Mouse (Mus musculus) kidney, embryonic 15.5 days (tissue): ENCODE data around the gene Pdlim5. TPM values are rescaled to one million over a fixed set of nuclear protein-coding genes. Genes with fewer than 3 reads are reported as not detected.

Experiments used
- ATAC-seq: fragments of 200-750 bp; cut with Nextera tagmentation; replicated peaks from 2 replicates; pipeline ENCODE4 v1.8.0; 2017; ENCODE audit warnings: moderate TSS enrichment; ENCODE audit not compliant: low FRiP score
- H3K27ac ChIP-seq: fragments of 300-500 bp; sonication (generic); 2 replicates; pipeline ENCODE4 v1.5.1; 2015; ENCODE audit warnings: mild to moderate bottlenecking, inconsistent platforms
- H3K27me3 ChIP-seq: fragments of 300-500 bp; sonication (generic); 2 replicates; pipeline ENCODE4 v1.6.1; 2015; ENCODE audit warnings: inconsistent platforms
- H3K36me3 ChIP-seq: fragments of 300-500 bp; sonication (generic); 2 replicates; pipeline ENCODE4 v1.6.1; 2015; ENCODE audit warnings: inconsistent platforms
- H3K4me1 ChIP-seq: fragments of 300-500 bp; sonication (generic); 2 replicates; pipeline ENCODE4 v1.6.1; 2015; ENCODE audit warnings: inconsistent platforms
- H3K4me2 ChIP-seq: fragments of 300-500 bp; sonication (generic); 2 replicates; pipeline ENCODE4 v1.6.1; 2015; ENCODE audit warnings: moderate library complexity, mild to moderate bottlenecking, inconsistent platforms
- H3K4me3 ChIP-seq: fragments of 300-500 bp; sonication (generic); replicated peaks from 2 replicates; pipeline ENCODE4 v1.5.1; 2015; ENCODE audit warnings: mild to moderate bottlenecking, inconsistent platforms
- H3K9ac ChIP-seq: fragments of 300-500 bp; sonication (generic); 2 replicates; pipeline ENCODE4 v1.6.1; 2015; ENCODE audit warnings: mild to moderate bottlenecking, inconsistent platforms
- H3K9me3 ChIP-seq: fragments of 300-500 bp; sonication (generic); replicated peaks from 2 replicates; pipeline ENCODE4 v1.6.1; 2016; ENCODE audit warnings: inconsistent platforms
- WGBS: fragments of 180-500 bp; shearing (Covaris S2); methylation state at CpG from one replicate; pipeline ENCODE4 v1.1.7; 2015; ENCODE audit warnings: mixed read lengths; 5-methylcytosine and 5-hydroxymethylcytosine counted together
- polyA plus RNA-seq: library from polyadenylated mRNA; unstranded; fragments of >200 nt; fragmentation: Nextera tagmentation; extraction: Ambion mirVana; gene quantifications from 2 replicates; pipeline ENCODE4 v1.2.1, GENCODE M21; 2015

The Pdlim5 gene
- polyA plus RNA-seq, 1 experiment from 2014 or later = 46.6 TPM

DNA sequence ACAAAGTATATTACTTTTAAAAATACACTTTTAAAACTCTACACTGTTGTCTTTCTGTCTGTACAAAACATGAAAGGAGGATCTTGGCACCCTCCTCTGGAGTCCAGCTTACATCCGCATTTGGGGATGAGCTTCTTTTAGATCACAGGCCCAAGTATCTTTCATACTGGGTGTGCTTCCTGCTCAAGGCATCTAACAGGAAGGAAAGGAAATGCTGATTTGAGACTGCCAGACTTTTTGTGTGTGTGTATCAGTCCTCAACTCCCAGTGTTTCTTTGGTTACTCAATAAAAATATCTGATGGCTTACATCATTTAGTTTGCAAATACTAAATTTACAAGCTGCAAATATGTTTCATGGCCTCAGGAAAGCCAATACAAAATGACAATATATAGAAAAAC is 42.3 kb downstream of the Pdlim5 start:
- Histone ChIP-seq H3K4me2 (no peak overlapping the region), H3K27me3 (no peaks in the 10 kb centered on the region), H3K4me1 (0 out of 2 replicates have a peak, but pooled peaks cover 5% of the 10 kb centered on the region), H3K36me3 (peaks cover 17% of the 10 kb centered on the region), H3K9me3 (no peaks in the 10 kb centered on the region), H3K4me3 (no peak overlapping the region), H3K27ac (no peak overlapping the region), H3K9ac (no peak overlapping the region)
- ATAC-seq = no peak
- 80% methylated on average over 1 of the region's 1 CpGs for WGBS

- Histone ChIP-seq H3K4me3 (no peak overlapping the region), H3K4me1 (0 out of 2 replicates have a peak, but pooled peaks cover 5% of the 10 kb centered on the region), H3K36me3 (peaks cover 21% of the 10 kb centered on the region), H3K9ac (no peak overlapping the region), H3K4me2 (no peak overlapping the region), H3K9me3 (no peaks in the 10 kb centered on the region), H3K27me3 (no peaks in the 10 kb centered on the region), H3K27ac (no peak overlapping the region)
- ATAC-seq = no peak
- 78% methylated on average over 3 of the region's 3 CpGs for WGBS
Measured at GRCm38 (mm10) chr3:142350513-142350912, 45.0 kb downstream of the Pdlim5 start.

DNA sequence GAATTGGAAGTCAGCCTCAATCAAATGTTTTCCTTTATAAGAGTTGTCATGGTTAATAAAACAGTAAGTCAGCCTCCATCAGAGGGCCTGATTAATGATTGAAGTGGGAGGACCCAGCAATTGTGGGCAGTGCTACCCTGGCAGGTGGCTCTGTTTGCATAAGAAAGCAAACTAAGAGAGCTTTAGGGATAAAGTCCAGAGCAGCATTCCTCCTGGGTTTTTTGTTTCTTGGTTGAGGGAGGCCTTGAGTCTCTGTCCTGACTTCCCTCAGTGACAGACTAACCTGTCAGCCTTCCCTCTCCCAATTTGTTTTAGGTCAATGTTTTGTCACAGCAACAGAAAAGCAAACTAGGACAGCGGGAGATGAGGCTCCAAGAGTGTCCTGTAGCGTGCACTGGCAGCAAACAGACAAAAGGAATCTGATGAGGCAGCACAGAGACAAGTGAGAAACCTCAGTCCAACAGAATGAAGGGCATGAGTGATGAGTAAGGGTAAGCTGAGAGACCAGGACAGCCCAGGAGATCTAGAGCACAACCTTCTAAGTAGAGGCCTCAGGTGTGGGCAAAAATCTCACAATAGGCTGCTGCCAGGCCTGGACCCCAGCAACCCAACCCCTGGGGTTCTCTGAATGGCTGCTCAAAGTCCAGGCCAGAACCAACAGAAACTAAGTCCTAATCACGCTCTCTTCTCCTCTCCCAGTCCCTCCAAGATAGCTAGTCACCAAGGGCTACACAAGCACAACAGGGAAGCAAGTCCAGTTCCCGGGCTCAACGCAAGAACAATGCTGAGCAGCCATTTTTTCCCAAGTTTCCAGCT is 46.5 kb downstream of the Pdlim5 start:
- Histone ChIP-seq H3K4me3 (no peak overlapping the region), H3K36me3 (peaks cover 21% of the 10 kb centered on the region), H3K4me1 (0 out of 2 replicates have a peak, but pooled peaks cover 5% of the 10 kb centered on the region), H3K27me3 (no peaks in the 10 kb centered on the region), H3K9ac (no peak overlapping the region), H3K27ac (0 out of 2 replicates have a peak overlapping the region, but pooled peaks have one; percentile 4), H3K4me2 (no peak overlapping the region), H3K9me3 (no peaks in the 10 kb centered on the region)
- 89% methylated on average over 5 of the region's 5 CpGs for WGBS
- no peak for ATAC-seq

- no peak for ATAC-seq
- H3K9me3 ChIP-seq = no peaks in the 10 kb centered on the region
- H3K36me3 ChIP-seq = peaks cover 19% of the 10 kb centered on the region
- H3K4me2 ChIP-seq = no peak overlapping the region
- no peak overlapping the region for H3K4me3 ChIP-seq
- no peak overlapping the region for H3K27ac ChIP-seq
- H3K9ac ChIP-seq = no peak overlapping the region
- H3K4me1 ChIP-seq = 0 out of 2 replicates have a peak, but pooled peaks cover 5% of the 10 kb centered on the region
- no peaks in the 10 kb centered on the region for H3K27me3 ChIP-seq
- WGBS = 70% methylated on average over 6 of the region's 6 CpGs
Measured at GRCm38 (mm10) chr3:142346261-142346660, 49.2 kb downstream of the Pdlim5 start.

DNA sequence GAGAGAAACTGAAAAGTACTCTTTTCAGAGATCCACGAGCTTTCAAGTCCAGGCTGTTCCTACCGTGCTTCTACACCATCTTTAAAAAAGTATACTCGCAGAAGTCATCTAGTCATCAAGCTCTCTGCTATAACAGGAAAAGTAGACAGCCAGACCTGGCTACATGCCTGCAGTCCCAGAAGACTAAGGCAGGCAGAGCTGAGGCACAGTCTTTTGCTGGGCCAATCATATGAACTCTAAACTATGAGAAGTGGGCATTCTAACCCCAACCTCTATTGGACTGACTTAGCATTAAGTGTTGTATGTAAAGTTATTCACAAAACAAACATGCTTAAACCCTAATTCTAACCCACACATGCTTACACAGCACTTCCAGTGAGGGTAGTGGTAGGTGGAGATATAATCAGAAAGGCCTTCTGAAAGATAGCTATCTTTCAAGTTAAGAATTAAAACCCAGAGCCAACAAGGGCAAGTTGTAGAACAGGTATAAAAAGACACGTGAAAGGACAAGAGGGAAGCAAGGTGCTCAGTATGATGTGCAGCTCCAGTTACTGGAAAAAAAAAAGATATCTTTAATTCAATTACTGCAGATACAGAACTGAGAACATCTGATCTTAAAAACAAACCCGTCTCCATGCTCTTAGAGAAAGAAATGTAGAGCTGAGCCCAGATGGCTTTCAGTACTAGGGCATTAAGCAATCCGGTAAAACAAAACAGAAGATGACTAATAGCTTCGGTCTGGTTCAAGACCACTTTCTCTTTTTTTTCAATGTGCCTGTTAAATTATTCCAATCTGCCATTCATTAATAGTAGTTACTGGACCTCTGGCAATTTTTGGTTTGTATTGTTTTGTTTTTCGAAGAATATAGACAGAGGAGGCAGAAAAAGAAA is 50.0 kb downstream of the Pdlim5 start:
- Histone ChIP-seq H3K9me3 (no peaks in the 10 kb centered on the region), H3K27ac (no peak overlapping the region), H3K4me2 (no peak overlapping the region), H3K4me3 (no peak overlapping the region), H3K4me1 (0 out of 2 replicates have a peak, but pooled peaks cover 5% of the 10 kb centered on the region), H3K27me3 (no peaks in the 10 kb centered on the region), H3K9ac (no peak overlapping the region), H3K36me3 (peaks cover 19% of the 10 kb centered on the region)
- ATAC-seq = no peak
- 75% methylated on average over 8 of the region's 8 CpGs for WGBS

GRCm38 (mm10) chr3:142343786-142344185 is 51.7 kb downstream of the Pdlim5 start:
- 81% methylated on average over 2 of the region's 2 CpGs for WGBS
- Histone ChIP-seq H3K9me3 (no peaks in the 10 kb centered on the region), H3K9ac (no peak overlapping the region), H3K4me1 (no peaks in the 10 kb centered on the region), H3K4me3 (no peak overlapping the region), H3K27ac (no peak overlapping the region), H3K4me2 (no peak overlapping the region), H3K36me3 (peaks cover 9% of the 10 kb centered on the region), H3K27me3 (no peaks in the 10 kb centered on the region)
- ATAC-seq = no peak

- no peak overlapping the region for H3K27ac ChIP-seq
- H3K9me3 ChIP-seq = no peaks in the 10 kb centered on the region
- H3K36me3 ChIP-seq = no peaks in the 10 kb centered on the region
- 86% methylated on average over 2 of the region's 2 CpGs for WGBS
- H3K27me3 ChIP-seq = no peaks in the 10 kb centered on the region
- no peak overlapping the region for H3K4me3 ChIP-seq
- no peak overlapping the region for H3K4me2 ChIP-seq
- no peak overlapping the region for H3K9ac ChIP-seq
- ATAC-seq = no peak
- H3K4me1 ChIP-seq = peaks cover 5% of the 10 kb centered on the region; the same call in 1 of the 2 replicates
Measured at GRCm38 (mm10) chr3:142340701-142341100, 54.8 kb downstream of the Pdlim5 start.

- Histone ChIP-seq H3K9me3 (no peaks in the 10 kb centered on the region), H3K4me2 (no peak overlapping the region), H3K27me3 (no peaks in the 10 kb centered on the region), H3K4me1 (peaks cover 5% of the 10 kb centered on the region; the same call in 1 of the 2 replicates), H3K9ac (no peak overlapping the region), H3K36me3 (no peaks in the 10 kb centered on the region), H3K27ac (no peak overlapping the region), H3K4me3 (no peak overlapping the region)
- ATAC-seq = no peak
- WGBS = 65% methylated on average over 6 of the region's 6 CpGs
Measured at GRCm38 (mm10) chr3:142339440-142340251, 55.9 kb downstream of the Pdlim5 start.

- Histone ChIP-seq H3K4me1 (peaks cover 5% of the 10 kb centered on the region; the same call in 1 of the 2 replicates), H3K9me3 (no peaks in the 10 kb centered on the region), H3K9ac (no peak overlapping the region), H3K4me2 (no peak overlapping the region), H3K27ac (no peak overlapping the region), H3K27me3 (no peaks in the 10 kb centered on the region), H3K36me3 (no peaks in the 10 kb centered on the region), H3K4me3 (no peak overlapping the region)
- ATAC-seq = peak; percentile 88
- 66% methylated on average over 4 of the region's 4 CpGs for WGBS
Measured at GRCm38 (mm10) chr3:142338058-142338457, 57.4 kb downstream of the Pdlim5 start.

DNA sequence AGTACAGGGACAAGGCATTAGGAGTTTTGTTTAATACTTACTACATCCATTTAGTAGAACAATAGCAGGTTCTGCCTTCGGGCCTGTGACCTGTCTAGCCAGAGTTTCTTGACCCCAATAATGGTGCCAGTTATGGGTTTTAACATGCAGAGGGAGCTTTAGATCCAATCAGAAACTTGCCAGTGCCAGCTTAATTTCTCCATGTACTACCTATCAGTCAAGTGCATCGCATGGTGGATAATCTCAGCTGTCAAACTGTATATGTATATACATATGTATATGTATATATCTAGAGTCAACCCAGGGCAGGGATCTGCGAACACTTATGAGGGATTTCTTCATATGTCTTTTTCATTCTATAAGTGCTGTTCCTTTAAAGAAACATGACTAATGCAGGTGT is 61.0 kb downstream of the Pdlim5 start:
- 88% methylated on average over 3 of the region's 3 CpGs for WGBS
- H3K27me3 ChIP-seq = no peaks in the 10 kb centered on the region
- no peak for ATAC-seq

DNA sequence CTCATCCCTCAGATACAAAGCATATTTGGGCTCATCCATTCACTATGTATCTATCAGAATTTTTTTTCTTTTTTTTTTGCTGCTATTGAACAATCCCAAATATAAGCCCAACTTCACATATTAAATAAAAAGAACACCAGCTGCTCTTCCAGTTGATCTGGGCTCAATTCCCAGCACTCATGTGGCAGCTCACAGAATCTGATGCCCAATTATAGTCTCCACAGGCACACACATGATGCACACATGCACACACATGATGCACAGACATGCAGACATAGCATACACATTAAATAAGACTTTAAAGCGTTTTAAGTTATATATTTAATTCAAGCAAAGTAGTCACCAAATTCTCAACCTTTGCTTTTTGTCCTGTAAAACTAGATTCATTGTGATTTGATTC is 62.0 kb downstream of the Pdlim5 start:
- Histone ChIP-seq H3K27me3 (no peaks in the 10 kb centered on the region), H3K4me2 (no peak overlapping the region), H3K9ac (no peak overlapping the region), H3K9me3 (no peaks in the 10 kb centered on the region), H3K4me3 (no peak overlapping the region), H3K36me3 (no peaks in the 10 kb centered on the region), H3K4me1 (peaks cover 11% of the 10 kb centered on the region), H3K27ac (no peak overlapping the region)
- no peak for ATAC-seq
- WGBS = 96% methylated on average over 1 of the region's 1 CpGs

More for the DNA sequence above, 61.0 kb downstream of the Pdlim5 start:
- Histone ChIP-seq H3K9ac (no peak overlapping the region), H3K9me3 (no peaks in the 10 kb centered on the region), H3K27ac (no peak overlapping the region), H3K4me1 (peaks cover 11% of the 10 kb centered on the region), H3K4me3 (no peak overlapping the region), H3K36me3 (no peaks in the 10 kb centered on the region), H3K4me2 (no peak overlapping the region)
